Mouse (Mus musculus) urinary bladder, postnatal 14 days (tissue): ENCODE data around the gene Nr1d1.
"Not testable (repeated sequence)": the region's sequence is repeated elsewhere in the genome, so short reads cannot be mapped to it uniquely, and the experiment has no call there.

Source experiments
- DNase-seq: peaks from one replicate; pipeline ENCODE4 v3.0.0; 2021; ENCODE audit warnings: low spot score

The Nr1d1 gene

GRCm38 (mm10) chr11:98737220-98737619 lies 37.9 kb downstream of the Nr1d1 start:
- not testable (repeated sequence) for DNase-seq

DNA sequence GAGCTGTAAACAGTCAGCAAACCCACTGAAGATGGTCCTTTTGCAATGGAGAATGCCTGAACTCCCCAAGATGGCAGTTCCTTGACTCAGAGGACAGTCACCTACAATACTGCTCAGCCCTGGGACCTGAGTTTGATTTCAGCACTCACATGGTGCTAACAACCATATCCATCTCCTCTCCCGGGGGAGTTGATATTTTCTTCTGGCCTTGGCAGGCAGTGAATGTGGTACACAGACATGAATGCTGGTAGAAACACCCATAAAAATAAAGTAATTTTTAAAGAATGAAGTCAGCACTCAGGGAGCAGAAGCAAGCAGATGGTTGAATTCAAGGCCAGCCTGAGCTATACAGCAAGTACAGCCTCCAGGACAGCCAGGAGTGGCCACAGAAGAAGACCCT lies 39.0 kb downstream of the Nr1d1 start:
- DNase-seq = no peak

GRCm38 (mm10) chr11:98735111-98735510 lies 40.0 kb downstream of the Nr1d1 start:
- no peak for DNase-seq

- DNase-seq = no peak
Measured at GRCm38 (mm10) chr11:98734020-98734419, 41.1 kb downstream of the Nr1d1 start.

DNA sequence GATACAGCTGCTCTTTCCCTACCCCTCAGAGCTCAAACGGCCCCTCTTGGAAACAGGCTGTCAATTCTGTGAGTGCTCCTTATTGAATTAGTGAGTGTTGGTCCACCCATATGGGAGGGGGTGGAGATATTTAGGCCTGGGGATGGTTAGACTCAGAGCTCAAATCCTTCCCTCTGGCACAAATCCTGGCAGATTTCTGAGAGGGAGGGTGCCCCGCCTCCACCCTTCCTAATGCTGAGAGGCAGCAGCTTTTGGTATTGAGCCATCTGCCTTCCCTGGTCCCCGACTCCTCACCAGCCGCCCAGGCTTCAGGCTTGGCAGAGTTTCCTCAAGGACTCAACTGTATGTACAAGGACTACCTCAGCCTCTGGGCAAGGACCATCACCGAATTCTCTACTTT lies 44.0 kb downstream of the Nr1d1 start:
- no peak for DNase-seq

DNA sequence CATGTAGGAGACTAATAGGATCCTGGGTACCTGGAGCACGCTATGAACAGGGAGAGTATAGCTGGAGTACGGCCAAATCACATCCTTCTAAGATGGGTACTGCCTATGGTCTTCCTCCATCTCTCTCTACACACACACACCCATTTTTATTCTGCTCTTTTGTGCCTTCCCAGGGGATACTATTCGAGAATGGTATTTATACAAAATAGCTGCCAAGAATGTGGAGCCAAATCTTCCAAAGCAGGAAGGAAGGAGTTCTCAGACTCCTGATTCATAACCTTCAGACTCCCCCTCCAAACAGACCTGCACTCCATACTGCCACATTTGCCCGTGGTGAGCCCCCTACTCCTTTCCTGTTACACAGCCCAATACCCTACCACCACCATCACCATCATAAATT lies 44.4 kb downstream of the Nr1d1 start:
- DNase-seq = no peak

- peak; percentile 84 for DNase-seq
Measured at GRCm38 (mm10) chr11:98729119-98729588, 46.0 kb downstream of the Nr1d1 start, which contains the start of gene Med24. Gene Med24 (minus strand): TSS chr11:98729435.

DNA sequence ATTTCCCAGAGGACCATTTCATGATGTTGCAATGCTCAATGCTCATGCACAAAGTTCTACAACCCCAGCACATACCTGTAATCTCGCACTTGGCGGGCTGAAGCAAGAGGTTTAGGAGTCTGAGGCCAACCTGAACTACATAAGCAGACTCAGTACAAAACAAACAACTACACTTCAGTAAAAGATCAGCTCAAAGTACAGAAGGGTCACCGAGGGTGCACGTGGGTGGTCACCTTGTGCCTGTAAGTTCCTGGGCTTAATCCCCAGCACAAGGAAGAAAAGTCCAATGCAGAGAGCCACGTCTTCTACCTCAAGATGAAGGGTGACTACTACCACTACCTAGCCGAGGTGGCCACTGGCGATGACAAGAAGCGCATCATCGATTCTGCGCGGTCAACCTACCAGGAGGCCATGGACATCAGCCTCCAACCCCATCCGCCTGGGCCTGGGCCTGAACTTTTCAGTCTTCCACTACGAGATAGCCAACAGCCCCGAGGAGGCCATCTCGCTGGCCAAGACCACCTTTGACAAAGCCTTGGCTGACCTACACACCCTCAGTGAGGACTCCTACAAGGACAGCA lies 49.1 kb downstream of the Nr1d1 start:
- DNase-seq = no peak

DNA sequence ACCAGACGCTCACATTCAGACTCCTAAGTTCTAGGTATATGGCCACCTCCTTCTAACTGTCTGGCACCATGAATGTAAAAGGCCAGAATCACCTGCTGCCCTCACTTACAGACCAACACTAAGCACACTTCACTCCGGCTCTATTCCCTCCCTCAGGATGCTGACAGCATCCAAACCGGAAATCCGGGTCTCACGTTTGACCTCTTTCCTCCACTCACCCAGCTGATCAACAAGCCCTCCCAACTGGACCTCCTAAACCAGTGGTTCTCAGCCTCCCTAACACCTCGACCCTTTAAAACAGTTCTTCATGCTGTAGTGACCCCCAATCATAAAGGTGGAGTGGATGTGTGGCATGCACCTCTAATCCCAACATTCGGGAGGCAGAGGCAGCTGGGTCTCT lies 52.0 kb downstream of the Nr1d1 start:
- no peak for DNase-seq

- DNase-seq = peak; percentile 67
Measured at GRCm38 (mm10) chr11:98721458-98722226, 53.5 kb downstream of the Nr1d1 start.

DNA sequence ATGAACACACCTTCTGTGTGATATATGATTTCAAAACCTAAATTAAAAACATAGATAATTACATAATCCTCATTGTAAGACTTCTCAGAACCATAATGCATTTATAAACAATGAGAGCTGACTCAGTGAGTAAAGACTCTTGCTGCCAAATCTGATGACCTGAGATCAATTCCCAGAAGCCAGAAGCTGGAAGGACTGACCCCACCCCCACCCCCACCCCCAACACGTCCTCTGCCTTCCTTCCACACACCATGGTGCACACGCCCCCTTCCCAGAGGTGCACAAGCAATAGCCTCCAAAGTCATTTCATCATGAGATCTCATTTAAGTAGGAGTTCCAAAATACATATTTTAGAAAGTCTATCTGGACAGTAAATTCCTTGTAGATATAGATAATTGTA lies 54.4 kb downstream of the Nr1d1 start:
- no peak for DNase-seq
